23 mouse cellular contexts compared by ENCODE assay signal in the genomic region with DNA sequence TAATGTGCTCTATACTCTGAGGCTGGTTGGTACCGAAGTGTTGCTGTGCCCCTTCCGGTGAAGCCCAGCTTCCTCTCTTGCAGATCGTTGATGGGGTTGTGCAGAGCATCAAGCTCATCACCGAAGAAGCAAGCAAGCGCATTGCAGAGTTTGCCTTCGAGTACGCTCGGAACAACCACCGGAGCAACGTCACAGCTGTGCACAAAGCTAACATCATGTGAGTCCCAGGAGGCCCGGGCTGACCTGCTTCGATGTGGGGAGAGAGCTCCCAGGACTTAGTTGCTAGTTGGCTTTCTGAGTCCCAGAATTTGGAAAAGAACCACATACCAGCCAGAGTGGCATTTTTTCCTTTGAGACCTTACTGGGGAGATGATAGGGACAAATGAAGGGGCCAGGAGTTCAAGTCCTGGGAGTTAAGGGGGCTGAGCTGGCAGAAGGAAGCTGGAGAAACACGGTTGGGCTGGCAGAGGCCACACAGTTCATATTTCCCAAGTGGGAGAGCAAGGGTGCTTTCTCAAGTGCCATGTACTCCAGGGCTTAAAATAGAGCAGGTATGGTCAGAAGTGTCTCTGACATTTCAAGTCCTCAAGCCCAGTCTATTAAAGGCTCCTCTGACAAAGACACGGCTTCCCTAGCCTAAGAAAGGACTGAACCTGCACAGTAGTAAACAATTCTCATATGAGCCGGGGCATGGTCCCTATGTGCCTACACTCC. TPM values are rescaled to one million over a fixed set of nuclear protein-coding genes. Genes with fewer than 3 reads are reported as not detected.
DNase-seq lines count a peak whose midpoint lies in the region; ATAC-seq and TF ChIP-seq lines count a peak whose summit lies in the region.
"Had no signal": no experiment of that assay in that cellular context is flagged by ENCODE, and none has a peak within 500 bp of the region (broad histone marks: within the 10 kb centered on the region; RNA-seq: fewer than 3 reads in every experiment).

No protein-coding gene starts in this region.

- TF ChIP-seq CTCF in lung, adult 2 months (IDR thresholded peaks at IDR 0.05; ENCODE audit: insufficient read depth, low read length), result no peak

- H3K36me3 ChIP-seq in heart, embryonic 10.5 days, result peaks cover 96% of the 10 kb centered on the region
- H3K36me3 ChIP-seq in heart, embryonic 16.5 days (ENCODE audit: control insufficient read depth, insufficient read depth), result peaks cover 67% of the 10 kb centered on the region

- no peak overlapping the region for H3K9ac ChIP-seq in heart, embryonic 16.5 days (ENCODE audit: low read length)
- H3K9ac ChIP-seq: embryonic facial prominence, embryonic 13.5 days; hindbrain, embryonic 13.5 days; limb, embryonic 15.5 days; midbrain, embryonic 12.5 days; neural tube, embryonic 12.5 days had no signal

- no peaks in the 10 kb centered on the region for H3K4me1 ChIP-seq in lung, adult 2 months (ENCODE audit: control insufficient read depth, insufficient read depth, low read length)
- H3K4me1 ChIP-seq in heart, embryonic 10.5 days, result peaks cover 16% of the 10 kb centered on the region; the same call in 1 of the 2 replicates
- peaks cover 29% of the 10 kb centered on the region for H3K4me1 ChIP-seq in heart, embryonic 16.5 days (ENCODE audit: control insufficient read depth, insufficient read depth, low read length)
- H3K4me1 ChIP-seq: embryonic facial prominence, embryonic 13.5 days; hindbrain, embryonic 13.5 days; limb, embryonic 15.5 days; midbrain, embryonic 12.5 days; neural tube, embryonic 12.5 days had no signal

- WGBS in lung, adult 2 months, result 83% methylated on average over 15 of the region's 15 CpGs
- 79% methylated on average over 15 of the region's 15 CpGs for WGBS in heart, embryonic 10.5 days
- 62% methylated on average over 15 of the region's 15 CpGs for WGBS in heart, embryonic 16.5 days

- no peak overlapping the region for H3K4me3 ChIP-seq in lung, adult 2 months (replicated peaks; ENCODE audit: extremely low read depth, low read depth, low read length)
- no peak overlapping the region for H3K4me3 ChIP-seq in heart, embryonic 10.5 days
- H3K4me3 ChIP-seq in heart, embryonic 16.5 days (ENCODE audit: low read length), result no peak overlapping the region
- H3K4me3 ChIP-seq: embryonic facial prominence, embryonic 13.5 days; hindbrain, embryonic 13.5 days; layer of hippocampus, adult 2 months; limb, embryonic 15.5 days; midbrain, embryonic 12.5 days; neural tube, embryonic 12.5 days had no signal

- H3K27ac ChIP-seq in heart, embryonic 10.5 days, result peak overlapping the region; percentile 52; the same call in 1 of the 2 replicates
- peak overlapping the region; percentile 79 for H3K27ac ChIP-seq in heart, embryonic 16.5 days (ENCODE audit: low read length)
- H3K27ac ChIP-seq: embryonic facial prominence, embryonic 13.5 days; hindbrain, embryonic 13.5 days; layer of hippocampus, adult 2 months; limb, embryonic 15.5 days; midbrain, embryonic 12.5 days; neural tube, embryonic 12.5 days had no signal

- H3K4me2 ChIP-seq in heart, embryonic 16.5 days (ENCODE audit: low read depth, low read length), result peak overlapping the region; percentile 14; the same call in 1 of the 2 replicates
- H3K4me2 ChIP-seq: embryonic facial prominence, embryonic 13.5 days; hindbrain, embryonic 13.5 days; limb, embryonic 15.5 days; midbrain, embryonic 12.5 days; neural tube, embryonic 12.5 days had no signal

- no peaks in the 10 kb centered on the region for H3K27me3 ChIP-seq in heart, embryonic 10.5 days (ENCODE audit: insufficient read depth, poor library complexity, severe bottlenecking)
- no peaks in the 10 kb centered on the region for H3K27me3 ChIP-seq in heart, embryonic 16.5 days (ENCODE audit: control insufficient read depth, insufficient read depth, low read length)
- H3K27me3 ChIP-seq: embryonic facial prominence, embryonic 13.5 days; hindbrain, embryonic 13.5 days; limb, embryonic 15.5 days; midbrain, embryonic 12.5 days; neural tube, embryonic 12.5 days had no signal

- TF ChIP-seq POLR2A in lung, adult 2 months (IDR thresholded peaks at IDR 0.05; ENCODE audit: borderline replicate concordance, extremely low read depth, low read depth, low read length), result no peak

- peak; percentile 28 for DNase-seq in lung, adult 2 months
- DNase-seq in lung, postnatal 14 days, result no peak
- DNase-seq in heart, embryonic 10.5 days (ENCODE audit: low spot score), result no peak
- DNase-seq in lung, postnatal 36 days, result peak; percentile 62
- no peak for DNase-seq in B cell, adult 2 months
- no peak for DNase-seq in thymus, postnatal 4 days
- DNase-seq in adipocyte (ENCODE audit: low spot score), result no peak
- DNase-seq: adrenal gland, adult 8-10 months; cerebellum, postnatal 10 days; kidney, adult 2 months; kidney, postnatal 14 days; spleen, adult 18-20 months; thymus, postnatal 36 days had no signal

- no peaks in the 10 kb centered on the region for H3K9me3 ChIP-seq in heart, embryonic 10.5 days
- no peaks in the 10 kb centered on the region for H3K9me3 ChIP-seq in heart, embryonic 16.5 days (replicated peaks; ENCODE audit: control insufficient read depth, low read length)
- H3K9me3 ChIP-seq: embryonic facial prominence, embryonic 13.5 days; hindbrain, embryonic 13.5 days; limb, embryonic 15.5 days; midbrain, embryonic 12.5 days; neural tube, embryonic 12.5 days had no signal

- peak; percentile 86 for ATAC-seq in heart, embryonic 16.5 days (replicated peaks; ENCODE audit: extremely low read depth, insufficient read depth, low FRiP score)
- ATAC-seq: forebrain, embryonic 14.5 days; inflammation-experienced regulatory T-cells, adult 6 months had no signal

RNA-seq across cellular contexts. Expression of a gene that starts 10.8 kb away (rescaled TPM):
- polyA plus RNA-seq in lung, adult 2 months (2012; rRNA removed), result 20.1 and 37.0 TPM in 2 replicates
- polyA plus RNA-seq in heart, embryonic 10.5 days (2016; fragmentation: Nextera tagmentation; extraction: Ambion mirVana), result 348 and 488 TPM in 2 replicates
- polyA plus RNA-seq in heart, embryonic 16.5 days (2015; fragmentation: Nextera tagmentation; extraction: Ambion mirVana), result 529 and 574 TPM in 2 replicates

RNA-seq across cellular contexts. Expression of a gene that starts 36.9 kb away (rescaled TPM):
- polyA plus RNA-seq in lung, adult 2 months (2012; rRNA removed), result 7.5 and 9.7 TPM in 2 replicates
- 2.9 and 5.5 TPM in 2 replicates for polyA plus RNA-seq in heart, embryonic 10.5 days (2016; fragmentation: Nextera tagmentation; extraction: Ambion mirVana)
- 4.8 and 5.1 TPM in 2 replicates for polyA plus RNA-seq in heart, embryonic 16.5 days (2015; fragmentation: Nextera tagmentation; extraction: Ambion mirVana)

RNA-seq across cellular contexts. Expression of a gene that starts 58.1 kb away (rescaled TPM):
- 0.14 and 0.15 TPM in 2 replicates for polyA plus RNA-seq in lung, adult 2 months (2012; rRNA removed)
- polyA plus RNA-seq in heart, embryonic 10.5 days (2016; fragmentation: Nextera tagmentation; extraction: Ambion mirVana), result not detected in 2 replicates
- not detected in 2 replicates for polyA plus RNA-seq in heart, embryonic 16.5 days (2015; fragmentation: Nextera tagmentation; extraction: Ambion mirVana)
- polyA plus RNA-seq: embryonic facial prominence, embryonic 13.5 days; inflammation-experienced regulatory T-cells, adult 6 months; kidney, adult 2 months; limb, embryonic 15.5 days; liver, embryonic 16.5 days; neural tube, embryonic 12.5 days had no signal

Comparison
In these comparisons a context has a peak if more than half of its experiments do, and no peak if none do; other contexts are left out.
1. DNase-seq: peak in lung, adult 2 months (single experiment) and lung, postnatal 36 days (single experiment); none in lung, postnatal 14 days (single experiment), heart, embryonic 10.5 days (single experiment), B cell, adult 2 months (0 of 2), thymus, postnatal 4 days (single experiment) and adipocyte (single experiment).